Comparison of ENCODE assay signal across 24 mouse cellular contexts in genomic region chr1:73084946-73085345, GRCm38 (mm10).
A peak's percentile ranks its signal among the peaks of the same experiment; 100 is the strongest.
DNase-seq lines count a peak whose midpoint lies in the region; ATAC-seq lines count a peak whose summit lies in the region.
"Had no signal": no experiment of that assay in that cellular context is flagged by ENCODE, and none has a peak within 500 bp of the region (broad histone marks: within the 10 kb centered on the region; RNA-seq: fewer than 3 reads in every experiment).

No protein-coding gene starts in this region.

- no peaks in the 10 kb centered on the region for H3K27me3 ChIP-seq in forebrain, embryonic 10.5 days (ENCODE audit: poor library complexity, severe bottlenecking)
- H3K27me3 ChIP-seq in forebrain, embryonic 14.5 days (replicated peaks; ENCODE audit: control insufficient read depth, insufficient read depth, low read length): no peaks in the 10 kb centered on the region
- no peaks in the 10 kb centered on the region for H3K27me3 ChIP-seq in heart, embryonic 10.5 days (ENCODE audit: insufficient read depth, poor library complexity, severe bottlenecking)
- H3K27me3 ChIP-seq: embryonic facial prominence, embryonic 12.5 days; forebrain, embryonic 12.5 days; forebrain, embryonic 15.5 days had no signal

- no peak for ATAC-seq in forebrain, embryonic 14.5 days
- ATAC-seq: CD4-positive, CD25-positive, alpha-beta regulatory T cell, adult 4 months; forebrain, embryonic 15.5 days; forebrain, postnatal 0 days had no signal

- H3K9me3 ChIP-seq in forebrain, embryonic 10.5 days: no peaks in the 10 kb centered on the region
- H3K9me3 ChIP-seq in forebrain, embryonic 14.5 days (replicated peaks; ENCODE audit: control insufficient read depth, low read length): no peaks in the 10 kb centered on the region
- no peaks in the 10 kb centered on the region for H3K9me3 ChIP-seq in heart, embryonic 10.5 days
- H3K9me3 ChIP-seq: embryonic facial prominence, embryonic 12.5 days; forebrain, embryonic 12.5 days; forebrain, embryonic 15.5 days had no signal

- H3K4me1 ChIP-seq in forebrain, embryonic 10.5 days: peaks cover 30% of the 10 kb centered on the region
- no peaks in the 10 kb centered on the region for H3K4me1 ChIP-seq in forebrain, embryonic 14.5 days (ENCODE audit: control insufficient read depth, insufficient read depth, low read length)
- H3K4me1 ChIP-seq in heart, embryonic 10.5 days: peaks cover 32% of the 10 kb centered on the region

- H3K9ac ChIP-seq in forebrain, embryonic 14.5 days (ENCODE audit: low read length): no peak overlapping the region
- H3K9ac ChIP-seq: embryonic facial prominence, embryonic 12.5 days; forebrain, embryonic 12.5 days; forebrain, embryonic 15.5 days; forebrain, postnatal 0 days had no signal

- intact Hi-C loops in heart, postnatal 10 days (cut with DNase I): no loop called here

- H3K4me2 ChIP-seq in forebrain, embryonic 14.5 days (ENCODE audit: low read length): no peak overlapping the region
- H3K4me2 ChIP-seq: embryonic facial prominence, embryonic 12.5 days; forebrain, embryonic 12.5 days; forebrain, embryonic 15.5 days had no signal

- WGBS in forebrain, embryonic 10.5 days: 19% methylated on average over 2 of the region's 2 CpGs
- 8% methylated on average over 2 of the region's 2 CpGs for WGBS in forebrain, embryonic 14.5 days
- WGBS in heart, embryonic 10.5 days: 25% methylated on average over 2 of the region's 2 CpGs

- no peak for DNase-seq in forebrain, embryonic 10.5 days (ENCODE audit: extremely low spot score, low spot score)
- DNase-seq in forebrain, embryonic 14.5 days (ENCODE audit: low spot score): no peak
- DNase-seq in heart, embryonic 10.5 days (ENCODE audit: low spot score): no peak
- DNase-seq in heart, postnatal 10 days: no peak
- DNase-seq in ES-CJ7 (ENCODE audit: low read depth, low spot score) (peak; percentile 49), ZHBTc4 (ENCODE audit: low read depth, low spot score) (peak; percentile 59), liver (no peak)
- DNase-seq in right cerebral cortex, postnatal 36 days (ENCODE audit: low spot score in 2 of 2): no peak
- DNase-seq: adrenal gland, adult 2 months; adrenal gland, postnatal 10 days; adrenal gland, postnatal 25 days; B cell, adult 2 months; cerebellum, adult 11 months; cerebellum, adult 18-20 months; cerebellum, adult 8-10 months; cerebellum, adult 9-11 months; cerebellum, postnatal 14 days; cerebellum, postnatal 36 days; embryo, embryonic 11 days; forebrain, postnatal 0 days had no signal

- H3K4me3 ChIP-seq in forebrain, embryonic 10.5 days: no peak overlapping the region
- no peak overlapping the region for H3K4me3 ChIP-seq in forebrain, embryonic 14.5 days (ENCODE audit: low read depth, low read length)
- no peak overlapping the region for H3K4me3 ChIP-seq in heart, embryonic 10.5 days
- H3K4me3 ChIP-seq: embryonic facial prominence, embryonic 12.5 days; forebrain, embryonic 12.5 days; forebrain, embryonic 15.5 days had no signal

- no peaks in the 10 kb centered on the region for H3K36me3 ChIP-seq in forebrain, embryonic 10.5 days (replicated peaks)
- no peaks in the 10 kb centered on the region for H3K36me3 ChIP-seq in forebrain, embryonic 14.5 days (ENCODE audit: control insufficient read depth, insufficient read depth, low read length)
- H3K36me3 ChIP-seq in heart, embryonic 10.5 days: no peaks in the 10 kb centered on the region
- H3K36me3 ChIP-seq: embryonic facial prominence, embryonic 12.5 days; forebrain, embryonic 12.5 days; forebrain, embryonic 15.5 days had no signal

- 0 out of 2 replicates have a peak overlapping the region, but pooled peaks have one; percentile 25 for H3K27ac ChIP-seq in forebrain, embryonic 10.5 days
- H3K27ac ChIP-seq in forebrain, embryonic 14.5 days (ENCODE audit: low read depth, low read length): no peak overlapping the region
- H3K27ac ChIP-seq in heart, embryonic 10.5 days: peak overlapping the region; percentile 22; the same call in 1 of the 2 replicates
- H3K27ac ChIP-seq: embryonic facial prominence, embryonic 12.5 days; forebrain, embryonic 12.5 days; forebrain, embryonic 15.5 days had no signal

Comparison
In these comparisons a context has a peak if more than half of its experiments do, and no peak if none do; other contexts are left out.
1. DNase-seq: peak in ES-CJ7 (single experiment) and ZHBTc4 (single experiment); none in forebrain, embryonic 10.5 days (single experiment), forebrain, embryonic 14.5 days (single experiment), heart, embryonic 10.5 days (single experiment), heart, postnatal 10 days (0 of 2), right cerebral cortex, postnatal 36 days (0 of 2) and liver (single experiment).